Mouse (Mus musculus) thymus, postnatal 36 days (tissue): Measurements from ENCODE around the gene Slc25a31.
A peak's percentile ranks its signal among the peaks of the same experiment; 100 is the strongest.

Experiments
- DNase-seq, 2 experiments: peaks; one replicate each; pipeline ENCODE4 v3.0.0; 2022; ENCODE audit warnings: mixed read lengths in 2 of 2

The Slc25a31 gene

GRCm38 (mm10) chr3:40738381-40738912 is 29.8 kb downstream of the Slc25a31 start:
- DNase-seq = no peak

GRCm38 (mm10) chr3:40744024-40744835 is 35.6 kb downstream of the Slc25a31 start, which contains the start of gene Hspa4l:
Hspa4l (plus strand) TSS chr3:40744495.
- DNase-seq = no peak

GRCm38 (mm10) chr3:40744836-40745660 is 36.4 kb downstream of the Slc25a31 start:
- DNase-seq = peak; percentile 96

- DNase-seq = peak; percentile 87 to 92
Measured at GRCm38 (mm10) chr3:40745661-40746547, 37.2 kb downstream of the Slc25a31 start.

- no peak for DNase-seq
Measured at GRCm38 (mm10) chr3:40760746-40761145, 52.1 kb downstream of the Slc25a31 start.

- no peak for DNase-seq
Measured at GRCm38 (mm10) chr3:40761312-40761711, 52.7 kb downstream of the Slc25a31 start.
